Mouse (Mus musculus): ENCODE results near the gene Olfr203.
"Not testable (repeated sequence)": the region's sequence is repeated elsewhere in the genome, so short reads cannot be mapped to it uniquely, and the experiment has no call there.

The Olfr203 gene

DNA sequence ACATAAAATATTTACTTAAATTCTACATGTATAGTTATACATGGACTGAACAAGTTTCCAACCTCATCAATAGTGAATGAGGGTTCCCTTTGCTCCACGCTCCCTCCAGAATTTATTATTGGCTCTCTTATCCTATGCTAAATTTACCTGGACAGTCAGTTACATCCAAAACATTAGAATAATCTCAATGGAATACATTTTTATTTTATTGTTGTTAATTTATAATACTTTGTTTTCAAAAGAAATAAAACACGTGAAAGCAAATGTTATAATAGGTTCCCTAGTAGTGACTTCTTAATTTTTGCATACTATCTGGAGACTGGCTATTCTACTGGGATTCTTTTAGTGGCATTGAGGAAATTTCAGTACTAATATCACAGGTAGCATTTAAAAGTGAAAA is at the start of gene Olfr203:
Gene Olfr203, plus strand, starts transcription at position 301 of the 400 bp plus-strand sequence.
- DNase-seq (ENCODE audit: low spot score), result no peak

- DNase-seq (ENCODE audit: low spot score), result no peak
Measured at GRCm38 (mm10) chr16:59249684-59250083, 49.0 kb upstream of the Olfr203 start.

DNA sequence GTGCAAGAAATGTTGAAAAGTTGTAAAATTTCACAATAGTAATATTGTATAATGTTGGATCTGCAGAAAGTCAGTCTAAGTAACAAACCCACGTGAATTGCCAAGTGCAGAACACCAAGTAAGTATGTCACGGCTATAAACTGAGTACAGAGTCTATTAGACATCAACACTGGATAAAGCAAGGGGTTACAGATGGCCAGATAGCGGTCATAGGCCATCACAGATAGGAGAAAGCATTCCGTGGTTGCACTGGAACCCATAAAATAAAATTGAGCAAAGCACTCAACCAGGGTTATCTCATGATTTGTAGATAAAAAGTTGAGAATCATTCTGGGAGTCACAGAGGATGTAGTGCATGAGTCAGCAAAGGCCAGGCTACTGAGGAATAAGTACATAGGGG is 29.6 kb upstream of the Olfr203 start:
- not testable (repeated sequence) for DNase-seq (ENCODE audit: low spot score)

DNA sequence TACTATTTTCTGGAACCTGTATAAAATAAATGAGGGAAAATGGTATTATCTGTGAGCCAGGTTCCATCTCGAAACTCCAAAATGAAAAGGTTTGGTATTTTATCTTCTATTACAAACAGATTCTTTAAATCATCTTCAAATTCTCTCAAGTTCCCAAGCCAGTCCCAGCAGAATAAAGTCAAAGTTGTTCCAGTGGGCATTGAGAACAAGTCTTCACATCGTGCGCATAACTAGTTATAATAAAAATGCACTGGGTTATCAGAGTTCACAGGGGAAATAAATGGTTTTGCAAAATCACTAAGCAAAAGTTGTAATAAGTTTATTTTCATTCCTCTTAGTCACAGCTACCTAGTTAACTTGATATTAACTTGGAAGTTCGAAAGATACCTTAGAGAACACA is 26.1 kb upstream of the Olfr203 start, which contains the start of gene Olfr201:
Gene Olfr201, minus strand, starts transcription at position 101 of the 400 bp plus-strand sequence.
- DNase-seq (ENCODE audit: low spot score), result not testable (repeated sequence)

DNA sequence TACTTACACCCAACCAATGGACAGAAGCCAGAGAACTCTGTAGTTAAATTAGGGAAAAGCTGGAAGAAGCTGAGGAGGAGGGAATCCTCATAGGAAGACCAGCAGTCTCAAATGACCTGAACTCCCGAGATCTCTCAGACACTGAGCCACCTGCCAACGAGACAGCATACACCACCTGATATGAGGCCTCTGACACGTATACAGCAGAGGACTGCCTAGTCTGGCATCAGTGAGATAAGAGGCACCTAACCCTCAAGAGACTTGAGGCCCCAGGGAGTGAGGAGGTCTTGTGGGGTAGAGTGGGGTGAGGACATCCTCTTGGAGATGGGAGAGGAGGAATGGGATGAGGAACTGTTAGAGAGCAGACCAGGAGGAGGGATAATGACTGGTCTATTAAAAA is 18.1 kb upstream of the Olfr203 start:
- DNase-seq (ENCODE audit: low spot score), result no peak

DNA sequence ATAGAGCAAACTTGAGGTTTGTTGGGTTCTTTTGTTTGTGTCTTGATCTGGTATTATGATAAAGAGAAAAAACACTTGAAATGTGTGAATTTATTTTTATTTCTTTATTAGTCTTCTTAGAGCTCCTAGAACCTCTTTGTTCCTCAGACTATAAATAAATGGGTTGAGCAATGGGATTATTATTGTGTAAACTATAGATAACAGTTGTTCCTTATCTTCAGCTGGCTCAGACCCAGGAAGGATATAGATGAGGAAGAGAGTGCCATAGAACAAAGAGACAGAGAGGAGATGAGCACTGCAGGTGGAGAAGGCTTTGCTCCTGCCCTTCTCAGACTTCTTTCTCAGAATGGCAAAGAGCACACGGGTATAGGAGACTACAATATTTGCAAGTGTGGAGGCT is 15.2 kb upstream of the Olfr203 start:
- no peak for DNase-seq (ENCODE audit: low spot score)

- no peak for DNase-seq (ENCODE audit: low spot score)
Measured at GRCm38 (mm10) chr16:59286693-59287092, 12.0 kb upstream of the Olfr203 start, which contains the start of gene Olfr202. TSS of gene Olfr202 (minus strand) at chr16:59286793.

DNA sequence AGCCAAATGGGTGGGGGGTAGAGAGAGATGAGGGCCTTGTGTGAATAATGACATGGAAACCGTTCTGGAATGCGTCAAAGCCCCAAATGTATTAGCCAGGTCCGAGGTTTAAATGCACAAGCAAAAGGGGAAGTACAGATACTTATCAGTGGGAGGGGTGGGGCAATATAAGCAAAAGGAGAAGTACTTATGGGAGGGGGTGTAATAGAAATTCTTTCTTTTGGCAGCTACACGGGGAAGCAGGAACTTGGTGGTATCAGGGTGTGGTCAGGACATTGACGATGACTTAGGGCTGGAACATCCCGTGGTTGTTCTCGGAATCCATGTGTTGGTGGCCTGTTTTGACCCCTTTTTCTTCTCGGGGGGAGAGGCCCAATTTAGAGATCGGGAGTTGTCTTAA is 11.1 kb upstream of the Olfr203 start:
- DNase-seq (ENCODE audit: low spot score), result not testable (repeated sequence)

DNA sequence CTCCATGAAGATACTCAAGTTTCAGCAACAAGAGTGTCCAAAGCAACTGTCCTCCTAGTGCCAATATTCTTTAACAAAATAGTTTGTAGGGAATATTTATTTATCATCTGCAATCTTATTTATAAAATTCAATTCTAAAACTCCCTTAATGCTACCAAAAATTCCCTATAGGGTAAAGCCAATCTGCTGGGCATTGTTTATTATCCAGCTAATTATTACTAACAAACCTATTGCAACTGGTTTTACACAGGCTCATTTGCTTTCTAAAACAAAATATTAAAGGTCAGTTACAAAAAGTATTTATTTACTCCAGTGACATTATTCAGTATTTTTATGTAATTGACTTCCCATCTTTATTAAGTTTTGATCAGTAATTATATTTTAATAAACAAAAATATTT is 19.5 kb downstream of the Olfr203 start, which contains the start of gene Olfr204:
Gene Olfr204, minus strand, starts transcription at position 101 of the 400 bp plus-strand sequence.
- no peak for DNase-seq (ENCODE audit: low spot score)

- not testable (repeated sequence) for DNase-seq (ENCODE audit: low spot score)
Measured at GRCm38 (mm10) chr16:59323262-59323661, 24.6 kb downstream of the Olfr203 start.

GRCm38 (mm10) chr16:59331038-59331437 is 32.4 kb downstream of the Olfr203 start, which contains the start of gene Olfr205:
TSS of gene Olfr205 (minus strand) at chr16:59331138.
- DNase-seq (ENCODE audit: low spot score), result no peak

DNA sequence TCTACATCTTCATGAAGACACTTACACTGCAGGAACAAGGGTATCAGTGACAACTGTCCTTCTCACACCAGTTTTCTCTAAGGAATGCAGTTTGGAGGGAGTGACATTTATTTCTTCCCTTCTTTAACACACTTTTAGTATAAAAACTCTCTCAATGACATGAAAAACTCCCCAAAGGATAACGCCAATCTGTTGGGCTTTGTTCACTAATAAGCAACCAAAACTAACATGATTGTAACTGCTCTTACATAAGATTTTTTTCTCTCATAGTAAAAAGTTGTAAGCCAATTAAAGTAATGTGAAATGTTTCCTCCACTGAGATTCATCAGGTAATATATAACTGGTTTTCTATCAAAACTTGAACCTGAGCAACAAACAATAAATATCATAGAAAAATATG is 50.5 kb downstream of the Olfr203 start, which contains the start of gene Olfr206:
Gene Olfr206, minus strand, starts transcription at position 101 of the 400 bp plus-strand sequence.
- DNase-seq (ENCODE audit: low spot score), result no peak

Measured in layer of hippocampus, adult 9-10 months (tissue).